Mouse (Mus musculus): ENCODE results near the gene Pcsk6.
"Not testable (repeated sequence)": the region's sequence is repeated elsewhere in the genome, so short reads cannot be mapped to it uniquely, and the experiment has no call there.

Pcsk6 gene

DNA sequence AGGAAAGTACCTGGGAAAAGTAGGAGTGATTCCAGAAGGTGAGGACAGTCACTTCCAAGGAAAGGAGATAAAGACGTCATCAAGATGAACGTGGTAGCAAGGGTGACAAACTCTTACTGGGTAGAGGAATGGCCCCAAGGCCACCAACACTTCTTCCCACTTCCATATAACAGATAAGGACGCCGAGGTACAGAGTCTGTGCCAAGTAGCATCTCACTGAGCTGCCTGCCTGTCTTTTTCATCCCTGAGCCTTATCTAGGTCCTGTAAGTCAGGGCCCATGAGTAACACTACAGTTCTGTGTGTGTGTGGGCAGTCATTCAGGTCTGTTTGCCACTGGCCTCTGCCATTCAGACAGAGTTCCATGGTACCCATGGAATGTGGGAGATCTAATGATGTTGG is 23.4 kb downstream of the Pcsk6 start:
- DNase-seq = no peak

DNA sequence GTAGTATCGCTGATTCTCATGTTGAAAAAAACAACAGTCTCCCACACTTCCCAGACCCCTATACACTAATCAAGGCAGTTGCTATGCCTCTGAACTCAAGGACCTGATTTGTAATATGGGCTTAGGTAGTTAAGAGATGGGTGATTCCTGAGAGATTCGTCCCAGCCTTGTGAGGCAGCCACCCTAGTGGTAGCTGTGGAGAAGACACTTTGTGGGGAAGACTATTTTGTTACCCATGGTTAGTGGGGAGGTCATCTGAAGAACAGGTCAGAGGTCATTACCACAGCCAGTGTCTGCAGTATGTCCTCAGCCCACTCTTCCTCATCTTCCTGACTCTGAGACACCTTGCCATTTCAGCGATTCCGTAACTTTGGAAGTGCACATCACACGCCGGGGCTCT is 24.3 kb downstream of the Pcsk6 start:
- no peak for DNase-seq

DNA sequence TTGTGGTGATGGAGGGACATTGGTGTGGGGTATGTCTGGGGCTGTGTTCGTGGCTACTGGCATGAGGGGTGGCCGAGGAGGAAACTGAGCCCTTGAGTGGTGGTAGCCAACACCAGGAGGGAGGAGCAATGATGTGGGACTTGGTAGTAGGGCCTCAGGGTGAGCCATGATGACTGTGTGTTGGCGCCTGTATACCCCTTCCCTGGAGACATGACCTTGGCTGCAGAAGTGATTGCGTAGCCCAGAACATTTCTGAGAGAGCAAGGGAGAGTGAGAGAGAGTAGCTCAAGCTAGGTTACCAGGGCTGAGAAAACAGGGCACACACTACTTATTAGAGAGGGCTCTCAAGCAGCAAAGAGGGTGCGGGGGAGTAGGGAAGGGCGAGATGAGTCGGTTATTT is 30.3 kb downstream of the Pcsk6 start:
- no peak for DNase-seq

DNA sequence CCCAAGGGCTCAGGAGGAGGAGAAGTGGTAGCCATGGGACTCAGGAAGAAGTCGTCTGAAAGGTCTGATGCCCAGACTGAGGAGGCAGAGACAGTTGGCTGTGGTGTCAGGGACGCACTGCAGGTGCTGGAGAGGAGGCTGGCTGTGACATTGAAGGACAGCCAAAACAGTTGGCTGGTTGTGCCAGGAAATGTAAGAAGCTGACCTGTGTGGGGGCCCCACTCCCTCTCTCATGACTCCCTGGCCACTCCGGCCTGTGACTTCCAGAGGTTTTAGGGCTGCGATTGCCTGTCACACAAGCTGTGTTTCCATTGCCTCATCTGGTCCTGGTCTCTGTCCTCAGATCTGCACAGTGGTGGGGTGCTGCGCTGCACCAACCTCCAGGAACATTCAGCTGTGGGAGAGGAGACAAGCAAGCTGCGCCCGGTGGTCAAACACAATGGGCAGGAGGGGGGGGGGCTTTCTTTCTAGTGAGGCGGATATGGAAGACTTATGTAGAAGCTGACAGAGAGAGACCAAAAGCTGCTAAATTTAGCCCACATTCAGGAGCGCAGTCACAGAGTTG is 30.8 kb downstream of the Pcsk6 start:
- no peak for DNase-seq

DNA sequence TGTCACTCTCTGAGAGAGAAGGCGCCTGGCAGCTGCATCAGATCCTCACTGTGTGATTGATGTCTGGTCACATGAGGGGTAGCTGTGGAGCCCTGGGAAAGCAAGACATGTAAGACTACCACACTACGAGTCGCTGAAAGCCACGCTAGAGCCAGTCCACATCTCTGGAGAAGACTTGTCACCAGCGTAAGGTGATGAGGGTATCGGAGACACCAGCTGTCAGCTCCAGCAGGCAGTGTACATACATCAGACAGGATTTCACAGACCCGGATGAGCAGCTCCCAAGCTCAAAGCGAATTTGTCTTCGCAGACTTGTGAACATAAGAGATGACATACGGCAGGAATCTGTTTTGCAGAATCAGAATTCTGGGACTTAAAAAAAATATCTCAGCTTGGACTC is 32.0 kb downstream of the Pcsk6 start:
- no peak for DNase-seq

DNA sequence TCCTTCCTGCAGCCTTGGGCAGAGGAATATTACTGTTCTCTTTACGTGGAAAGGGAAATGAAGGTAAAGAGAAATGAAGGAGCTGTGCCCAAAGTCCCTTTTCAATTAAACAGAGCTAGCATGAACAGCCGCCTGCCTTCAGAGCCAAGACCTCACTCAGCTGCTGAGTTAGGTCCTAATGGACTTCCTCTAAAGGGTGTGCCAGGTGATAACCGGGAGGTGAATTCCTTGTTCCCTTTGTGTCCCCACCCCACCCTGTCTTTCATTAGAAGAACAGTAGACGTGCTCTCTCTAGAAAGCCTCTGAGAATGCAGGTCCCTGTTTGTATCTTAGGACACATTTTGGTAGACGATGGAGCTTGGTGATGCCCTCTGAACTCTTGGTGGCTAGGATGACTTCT is 33.7 kb downstream of the Pcsk6 start:
- DNase-seq = no peak

DNA sequence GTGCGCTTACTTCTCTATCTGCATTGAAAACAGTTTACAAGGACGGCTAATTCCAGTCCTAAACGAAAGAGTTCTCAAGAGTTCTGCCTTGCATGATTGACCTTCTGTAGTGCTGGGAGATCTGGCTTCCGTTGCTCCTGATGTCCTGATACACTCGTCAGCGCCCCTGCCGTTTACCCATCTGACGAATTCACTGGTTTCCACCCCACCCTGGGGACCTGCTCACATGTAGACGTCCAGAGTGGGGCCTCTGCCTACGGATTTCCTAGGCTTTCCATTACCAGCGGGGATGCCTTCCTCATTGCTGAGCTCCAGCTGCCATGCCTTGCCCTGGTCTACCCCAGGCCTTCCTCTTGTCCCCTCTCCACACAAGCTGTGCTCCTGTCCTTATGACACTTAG is 39.7 kb downstream of the Pcsk6 start:
- DNase-seq = no peak

DNA sequence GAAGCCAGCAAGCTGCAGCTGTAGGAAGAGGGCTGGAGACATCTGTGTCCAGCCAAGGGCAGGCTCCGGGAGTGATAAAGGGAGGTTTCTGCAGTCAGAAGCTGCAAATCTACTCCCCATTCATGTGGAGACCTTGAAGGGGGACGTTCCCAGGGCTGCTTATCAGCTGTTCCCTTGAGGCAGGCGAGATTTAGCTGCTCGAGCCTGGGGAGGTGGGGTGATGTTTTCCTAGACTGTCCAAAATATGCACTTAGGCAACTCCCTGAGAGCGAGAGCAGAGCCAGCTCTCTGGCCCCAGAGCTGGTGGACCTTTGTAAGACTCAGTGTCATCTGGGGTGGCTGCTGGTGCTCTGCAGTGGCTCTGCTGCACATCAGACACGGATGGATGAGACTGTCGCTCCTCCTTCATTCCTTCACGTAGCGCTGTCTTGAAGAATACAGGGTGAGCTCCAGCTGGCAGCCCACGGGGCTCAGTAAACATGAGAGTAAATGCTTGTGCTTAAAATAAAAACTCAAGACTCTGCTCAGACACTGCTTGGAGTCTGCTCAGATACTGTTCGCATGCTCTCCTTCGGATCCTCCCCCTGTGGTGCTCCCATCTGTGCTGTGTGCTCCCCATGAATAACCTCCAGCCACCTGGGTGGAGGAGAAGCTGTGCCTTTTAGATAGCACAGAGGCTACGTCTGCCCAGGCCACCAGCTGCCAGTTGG is 41.1 kb downstream of the Pcsk6 start:
- peak in 1 of 2 experiments; percentile 41 for DNase-seq

DNA sequence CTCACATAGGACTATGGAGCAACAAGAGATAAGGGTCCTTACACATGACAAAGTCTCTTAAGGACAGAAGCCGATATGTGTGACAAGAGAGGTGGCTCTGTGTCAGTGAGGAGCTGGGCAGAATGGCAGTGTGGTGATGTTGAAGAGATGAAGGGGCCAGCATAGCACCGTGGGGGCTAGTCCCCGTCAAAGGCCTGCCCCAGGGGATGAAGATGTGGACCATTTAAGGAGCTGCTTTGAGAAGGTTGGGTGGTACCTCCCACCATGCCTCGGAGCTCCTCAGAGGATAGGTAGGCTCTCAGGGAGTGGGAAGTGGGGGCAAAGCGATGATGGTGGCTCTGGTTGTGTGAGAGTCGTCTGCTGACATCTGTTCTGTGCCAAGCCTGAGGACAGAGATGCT is 41.9 kb downstream of the Pcsk6 start:
- DNase-seq = no peak

DNA sequence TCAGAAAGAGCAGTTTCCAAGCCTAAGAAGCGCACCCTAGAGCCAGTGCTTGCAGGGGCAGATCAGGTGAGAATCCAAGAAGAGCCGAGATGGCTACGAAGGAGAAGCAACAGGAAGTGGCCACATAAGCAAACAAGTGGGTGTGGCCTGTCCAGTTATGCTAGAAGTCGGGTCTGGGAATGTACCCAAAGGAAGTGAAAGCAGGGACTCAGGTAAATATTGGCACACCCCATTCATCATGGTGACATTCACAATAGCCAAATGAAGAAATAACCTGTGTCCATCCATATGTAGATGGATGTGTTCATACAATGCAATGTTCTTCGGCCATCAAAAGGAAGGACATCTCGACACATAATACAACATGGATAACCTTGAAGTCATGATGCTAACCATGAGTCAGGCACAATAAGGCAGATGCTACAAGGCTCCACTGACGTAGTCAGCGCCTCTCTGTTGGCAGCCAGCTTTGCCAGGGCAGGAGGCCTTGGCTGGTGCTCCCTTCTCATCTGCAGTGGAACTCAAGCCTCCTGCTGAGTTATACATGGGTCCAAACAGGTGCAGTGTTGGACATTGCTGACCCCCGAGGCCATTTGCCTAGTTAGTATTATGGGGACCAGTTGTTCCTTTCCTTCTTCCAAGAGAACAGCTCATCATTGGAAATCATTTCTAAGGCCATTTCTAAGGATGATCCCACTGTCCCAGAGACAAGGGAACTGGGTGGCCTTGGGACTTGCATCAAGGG is 45.2 kb downstream of the Pcsk6 start:
- DNase-seq = no peak

DNA sequence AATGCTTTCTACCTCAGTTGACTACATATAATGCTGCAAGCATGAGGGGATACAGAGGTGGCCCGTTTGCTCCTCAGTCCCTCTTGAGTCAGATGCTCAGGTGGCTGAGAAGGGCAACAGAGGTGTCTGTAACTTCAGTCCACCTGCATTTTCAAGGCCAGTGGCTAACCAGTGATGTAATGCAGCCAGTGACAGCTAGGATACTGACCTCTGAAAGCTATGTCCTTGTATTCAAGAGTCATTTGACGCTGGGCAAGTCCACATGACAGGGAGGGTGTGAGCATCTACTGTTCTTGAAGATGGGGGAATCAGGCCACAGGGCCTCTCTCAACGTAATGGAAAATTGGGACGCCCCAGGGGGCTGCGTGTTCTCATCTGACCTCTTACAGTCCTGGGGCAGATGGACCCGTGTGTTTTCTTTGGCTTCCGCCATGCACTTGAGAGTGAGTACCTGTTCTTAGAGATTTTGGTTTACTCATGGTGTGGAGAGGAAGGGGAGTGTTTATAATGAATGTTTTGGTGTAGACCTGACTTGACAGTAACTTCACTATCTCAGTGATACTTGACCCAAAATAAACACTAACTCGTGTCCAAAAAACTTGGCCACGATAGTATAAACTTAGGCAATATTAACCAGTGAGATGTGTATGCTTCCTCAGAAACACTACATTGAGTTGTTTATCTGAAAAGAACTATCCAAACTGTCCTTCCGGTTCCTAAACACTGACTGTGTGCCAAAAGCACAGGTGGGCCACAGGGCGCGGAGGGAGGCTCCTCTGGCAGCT is 48.0 kb downstream of the Pcsk6 start:
- no peak for DNase-seq

DNA sequence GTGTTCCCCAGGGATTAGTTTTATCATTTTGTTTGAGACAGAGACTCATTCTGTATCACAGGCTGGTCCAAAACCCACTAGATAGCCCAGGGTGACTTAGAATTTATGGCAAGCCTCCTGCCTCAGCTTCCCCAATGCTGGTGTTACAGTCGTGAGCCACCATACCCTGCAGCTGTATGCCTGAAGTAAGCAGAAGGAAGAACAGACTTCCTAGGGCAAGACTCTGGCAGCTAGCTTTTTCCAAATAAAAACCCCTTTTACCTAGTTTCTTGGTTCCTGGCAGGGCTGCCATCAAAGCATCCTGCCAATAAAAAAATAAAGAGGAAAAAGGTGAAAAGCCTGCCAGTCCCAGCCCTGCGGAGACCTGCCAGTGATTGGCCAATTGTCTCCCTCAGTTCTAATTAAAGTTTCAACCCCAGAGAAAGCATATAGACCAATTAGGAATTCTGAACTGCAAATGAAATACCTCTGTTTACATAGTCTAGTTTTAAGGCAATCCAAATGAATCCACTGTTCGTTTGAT is 51.6 kb downstream of the Pcsk6 start:
- no peak for DNase-seq

DNA sequence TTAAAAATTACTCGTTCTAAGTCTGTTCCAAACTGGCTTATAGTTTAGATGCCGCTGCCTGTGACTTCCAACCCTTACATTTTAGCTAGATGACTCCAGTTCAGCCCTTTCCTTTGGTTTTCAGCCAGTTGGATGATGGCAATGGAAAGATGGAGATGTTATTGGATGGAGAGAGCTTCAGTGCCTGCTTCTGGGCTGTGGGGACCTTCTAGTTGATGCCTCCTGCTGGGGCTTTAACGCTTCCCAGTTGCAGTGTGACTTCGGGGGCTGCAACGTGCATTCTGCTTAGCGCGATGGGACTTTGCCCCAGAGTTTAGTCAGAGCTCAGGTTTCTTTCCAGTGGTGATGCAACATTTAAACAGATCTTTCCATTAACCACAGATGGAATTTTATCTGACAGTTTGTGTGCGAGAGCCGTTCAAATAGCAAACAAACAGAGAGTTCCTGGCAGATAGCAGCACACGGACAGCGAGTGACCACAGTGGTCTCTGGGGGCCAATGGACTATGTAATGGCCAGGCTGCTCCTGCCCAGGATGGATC is 53.3 kb downstream of the Pcsk6 start:
- no peak for DNase-seq

DNA sequence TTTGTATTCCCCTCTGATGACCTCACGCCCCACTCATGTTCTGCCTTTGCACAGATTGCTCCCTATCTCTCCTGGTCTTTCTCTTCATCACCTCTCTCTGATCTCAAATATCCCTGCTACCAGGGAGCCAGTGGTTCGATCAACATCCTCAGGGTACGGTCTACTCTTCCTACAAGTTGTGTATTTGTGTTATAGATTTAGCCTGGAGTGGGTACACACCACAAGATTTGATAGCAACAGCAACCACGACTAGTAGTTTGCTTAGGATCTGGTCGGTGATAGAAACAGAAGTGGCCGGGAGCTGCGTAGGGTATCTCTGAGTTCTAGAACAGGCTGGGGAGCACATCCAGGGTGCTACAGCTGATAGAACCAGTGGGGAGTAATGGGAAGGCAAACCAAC is 54.3 kb downstream of the Pcsk6 start:
- DNase-seq = no peak

DNA sequence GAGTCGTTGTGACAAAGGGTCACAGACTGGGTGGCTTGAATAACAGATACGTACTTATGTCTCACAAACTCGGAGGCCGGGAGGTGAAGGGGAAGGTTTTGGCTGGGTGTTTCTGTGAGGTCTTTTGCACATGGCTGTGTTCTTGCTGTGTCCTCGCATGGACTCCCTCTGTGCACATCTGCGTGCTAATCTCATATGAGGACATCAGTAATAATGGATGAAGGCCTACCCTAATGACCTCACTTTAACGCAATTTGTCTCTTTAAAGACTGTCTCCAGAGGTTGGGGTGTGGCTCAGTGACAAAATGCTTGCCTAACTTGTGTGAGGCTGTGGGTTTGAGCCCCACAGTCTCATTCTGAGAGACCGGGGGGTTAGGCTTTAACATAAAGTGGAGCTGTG is 55.0 kb downstream of the Pcsk6 start:
- no peak for DNase-seq

DNA sequence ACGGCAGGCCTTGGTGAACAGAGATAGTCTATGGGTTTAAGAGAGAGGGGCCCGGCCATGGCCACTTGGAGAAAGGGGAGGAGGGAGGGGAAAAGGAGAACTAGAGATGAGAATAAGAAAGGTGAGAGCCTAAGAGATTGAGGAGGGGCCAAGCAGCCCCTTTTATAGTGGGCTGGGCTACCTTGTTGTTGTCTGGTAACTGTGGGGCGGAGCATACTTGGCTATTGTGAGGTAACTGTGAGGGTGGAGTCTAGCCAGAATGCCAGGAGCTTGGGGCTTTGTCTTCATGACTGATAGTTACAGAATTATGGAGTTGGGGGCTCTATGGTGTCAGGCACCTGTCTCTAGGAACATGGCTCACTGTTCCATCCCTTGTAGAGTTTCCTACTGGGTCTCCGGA is 56.9 kb downstream of the Pcsk6 start:
- DNase-seq = no peak

DNA sequence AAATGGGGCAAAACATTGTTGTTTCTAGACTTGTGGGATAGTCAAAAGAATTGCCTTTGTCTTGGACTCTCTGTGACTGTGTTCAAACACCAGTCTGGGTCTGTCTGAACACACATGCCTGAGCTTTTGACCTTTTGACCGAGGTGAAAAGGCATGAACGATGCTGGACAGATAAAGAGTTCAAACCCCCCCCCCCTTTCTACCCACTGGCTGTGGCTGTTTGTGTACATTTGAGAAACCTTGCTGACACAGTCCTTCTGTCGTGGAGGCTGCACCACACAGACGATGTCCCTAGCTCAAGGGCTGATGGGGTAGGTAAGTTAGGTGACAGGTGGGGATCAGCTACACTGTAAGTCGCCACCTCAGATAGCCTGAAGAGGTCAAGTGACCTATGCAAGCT is 67.9 kb downstream of the Pcsk6 start:
- no peak for DNase-seq

DNA sequence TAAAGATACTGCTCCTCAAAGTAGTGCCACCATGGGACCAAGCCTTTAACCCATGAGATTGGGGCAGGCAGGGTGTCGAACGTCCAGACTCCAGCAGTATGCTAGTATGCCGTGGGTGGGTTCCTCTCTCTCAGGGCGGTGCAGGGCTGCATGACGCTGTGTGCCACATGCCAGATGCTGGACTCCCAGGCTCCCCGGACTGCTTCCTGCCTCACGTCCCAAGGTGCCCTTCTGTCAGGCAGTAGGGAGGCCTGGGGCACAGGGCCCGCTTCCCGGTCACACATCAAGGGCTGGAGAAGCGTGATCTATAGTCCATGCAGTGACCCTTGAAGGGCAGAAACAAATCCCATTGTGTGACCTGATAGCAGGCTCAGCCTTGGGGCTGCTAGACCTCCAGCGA is 68.9 kb downstream of the Pcsk6 start:
- peak; percentile 34 to 64 for DNase-seq

DNA sequence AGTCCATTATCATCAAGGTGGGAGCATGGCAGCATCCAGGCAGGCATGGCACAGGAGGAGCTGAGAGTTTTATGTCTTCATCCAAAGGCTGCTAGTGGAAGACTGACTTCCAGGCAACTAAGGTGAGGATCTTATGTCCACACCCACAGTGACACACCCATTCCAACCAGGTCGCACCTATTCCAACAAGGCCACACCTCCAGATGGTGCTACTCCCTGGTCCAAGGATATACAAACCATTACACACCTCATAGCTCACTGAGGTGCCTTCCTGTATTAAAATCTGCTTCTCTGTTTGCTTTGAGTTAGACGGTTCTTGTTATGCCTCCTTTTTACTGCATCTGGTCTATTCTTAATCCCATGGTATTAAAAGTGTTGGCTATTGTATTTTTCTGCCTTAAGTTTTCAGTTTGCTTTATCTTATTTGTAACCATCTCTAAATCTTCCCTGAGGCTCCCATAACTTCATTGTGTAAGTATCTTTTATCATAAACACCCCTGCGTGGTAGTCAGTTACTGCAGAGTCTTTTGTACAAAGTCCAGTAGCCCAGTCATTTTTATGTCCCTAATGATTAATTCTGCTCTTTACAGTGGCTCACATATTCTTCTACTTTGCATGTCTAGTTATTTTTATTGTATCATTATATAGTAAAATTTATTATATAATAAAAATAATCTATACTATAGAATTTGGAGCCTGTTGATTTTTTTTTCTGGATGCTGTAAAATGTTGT is 72.9 kb downstream of the Pcsk6 start:
- DNase-seq = not testable (repeated sequence)

DNA sequence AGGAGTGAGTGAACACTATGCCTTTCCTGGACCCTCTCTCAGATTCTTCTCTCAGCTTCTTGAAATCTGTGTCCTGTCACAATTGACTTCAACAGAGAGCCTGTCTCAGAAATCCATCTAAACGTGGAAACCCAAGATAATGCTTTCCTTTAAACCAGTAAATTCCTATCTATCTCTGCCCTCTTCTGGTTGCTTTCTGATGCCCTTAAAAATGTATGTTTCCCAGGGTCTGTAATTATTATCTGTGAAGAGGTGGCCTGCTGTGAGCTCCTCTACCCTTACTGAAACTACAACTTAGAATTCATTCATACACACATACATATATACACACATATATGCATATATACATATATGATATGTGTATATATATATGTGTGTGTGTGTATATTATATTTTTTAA is 73.7 kb downstream of the Pcsk6 start:
- no peak for DNase-seq

DNA sequence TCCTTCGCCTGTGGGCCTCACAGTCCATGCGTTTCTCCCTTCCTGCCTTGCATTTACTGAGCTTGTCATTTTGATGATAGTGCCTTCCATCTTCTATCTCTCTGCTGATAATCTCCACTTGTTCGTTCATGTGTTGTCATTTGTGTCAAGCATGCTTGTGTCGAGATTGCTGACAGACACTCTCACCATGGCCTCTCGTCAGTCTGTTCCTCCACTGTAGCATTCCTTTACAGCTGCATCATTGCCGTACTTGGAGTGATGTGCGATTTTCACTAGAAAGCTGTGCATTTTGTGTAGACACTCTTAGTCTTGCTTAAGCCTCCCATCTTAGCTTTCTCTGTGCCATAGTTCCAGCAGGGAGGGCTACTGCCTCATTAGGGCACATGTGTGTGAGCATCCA is 79.5 kb downstream of the Pcsk6 start:
- no peak for DNase-seq

DNA sequence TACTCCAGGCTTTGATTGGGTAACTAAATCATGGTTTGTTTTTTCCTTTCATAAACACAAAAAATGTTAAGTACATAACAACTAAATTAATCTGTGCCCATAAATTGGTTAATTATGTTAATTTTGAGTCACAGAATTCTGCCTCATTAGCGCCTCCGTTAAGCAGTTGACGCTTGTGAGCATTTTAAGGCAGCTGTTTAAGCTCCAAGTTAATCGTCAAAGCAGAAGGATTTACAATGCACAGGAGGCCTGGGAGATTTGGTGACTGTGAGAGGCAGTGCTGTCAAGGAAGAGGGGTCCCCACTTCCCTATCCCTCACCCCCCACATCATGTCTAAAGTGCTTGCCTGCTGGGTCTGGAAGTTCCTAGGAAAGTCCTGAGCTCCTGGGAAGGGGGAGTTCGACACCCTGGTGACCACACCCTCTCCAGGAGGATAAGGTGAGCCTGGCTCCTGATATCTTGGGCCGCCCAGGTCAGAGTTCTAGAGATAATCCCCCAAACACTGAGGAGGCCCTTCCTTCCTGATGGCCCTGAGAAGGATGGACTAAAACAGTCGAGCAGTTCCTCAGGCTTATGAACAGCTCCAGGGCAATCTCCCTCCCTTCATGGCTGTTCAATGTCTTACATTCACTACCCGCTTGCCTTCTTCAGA is 83.9 kb downstream of the Pcsk6 start:
- no peak for DNase-seq

Data from kidney, adult 8-10 months (tissue).